Mouse (Mus musculus): Measurements from ENCODE around the gene Coro7.

DNA sequence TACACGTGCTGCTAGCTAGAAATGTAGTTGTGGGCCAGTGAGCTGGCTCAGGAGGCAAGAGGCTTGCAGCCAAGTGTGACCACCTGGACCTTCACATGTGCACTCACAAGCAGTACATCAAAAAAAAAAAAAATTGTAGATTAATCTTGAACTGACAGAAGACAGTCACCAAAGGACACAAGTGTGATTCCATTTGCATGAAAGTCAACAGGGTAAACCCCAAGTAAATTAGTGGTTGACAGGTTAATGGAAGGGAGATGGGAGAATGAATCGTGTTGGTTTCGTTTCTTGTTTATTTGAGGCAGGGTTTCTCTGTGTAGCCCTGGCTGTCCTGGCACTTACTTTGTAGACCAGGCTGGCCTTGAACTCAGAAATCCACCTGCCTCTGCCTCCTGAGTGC is 38.3 kb upstream of the Coro7 start:
- TF ChIP-seq CTCF (IDR thresholded peaks at IDR 0.05; ENCODE audit: low read depth, low read length), result no peak
- no peak for TF ChIP-seq POLR2A (IDR thresholded peaks at IDR 0.05; ENCODE audit: extremely low read depth, insufficient read depth, low read length)
